Mouse (Mus musculus) heart, embryonic 12.5 days (tissue): ENCODE measurements at regions not wholly inside any gene's neighbourhood (a gene's known extent, or its start where the extent isn't known, plus 50 kb on each side); places are given as distances from the start of the nearest gene placed in this dataset.

Source experiments
- ATAC-seq: fragments of 200-750 bp; cut with Nextera tagmentation; 2 replicates; pipeline ENCODE4 v1.8.0; 2017; ENCODE audit warnings: moderate TSS enrichment, moderate library complexity; ENCODE audit not compliant: insufficient number of reproducible peaks, low FRiP score
- H3K27ac ChIP-seq: fragments of 300-500 bp; sonication (generic); 2 replicates; pipeline ENCODE4 v1.5.1; 2016; ENCODE audit warnings: mild to moderate bottlenecking, moderate library complexity; ENCODE audit not compliant: poor library complexity, severe bottlenecking
- H3K27me3 ChIP-seq: fragments of 300-500 bp; sonication (generic); replicated peaks from 2 replicates; pipeline ENCODE4 v1.6.1; 2016; ENCODE audit warnings: mild to moderate bottlenecking, moderate library complexity
- H3K36me3 ChIP-seq: fragments of 300-500 bp; sonication (generic); 2 replicates; pipeline ENCODE4 v1.6.1; 2016; ENCODE audit warnings: mild to moderate bottlenecking, moderate library complexity
- H3K4me1 ChIP-seq: fragments of 300-500 bp; sonication (generic); replicated peaks from 2 replicates; pipeline ENCODE4 v1.6.1; 2016; ENCODE audit warnings: mild to moderate bottlenecking
- H3K4me2 ChIP-seq: fragments of 300-500 bp; sonication (generic); 2 replicates; pipeline ENCODE4 v1.6.1; 2016; ENCODE audit warnings: mild to moderate bottlenecking, moderate library complexity
- H3K4me3 ChIP-seq: fragments of 300-500 bp; sonication (generic); 2 replicates; pipeline ENCODE4 v1.5.1; 2016; ENCODE audit warnings: mild to moderate bottlenecking
- H3K9ac ChIP-seq: fragments of 300-500 bp; sonication (generic); 2 replicates; pipeline ENCODE4 v1.6.1; 2016; ENCODE audit warnings: mild to moderate bottlenecking, moderate library complexity
- H3K9me3 ChIP-seq: fragments of 300-500 bp; sonication (generic); replicated peaks from 2 replicates; pipeline ENCODE4 v1.6.1; 2016; ENCODE audit warnings: mild to moderate bottlenecking, moderate library complexity
- WGBS: fragments of 180-500 bp; shearing (Covaris S2); methylation state at CpG from one replicate; pipeline ENCODE4 v1.1.7; 2016; 5-methylcytosine and 5-hydroxymethylcytosine counted together

GRCm38 (mm10) chr11:84701319-84702175 lies 117.8 kb downstream of the Mrm1 start:
- Histone ChIP-seq H3K4me3 (peak overlapping the region; percentile 11), H3K4me2 (peak overlapping the region; percentile 62)

GRCm38 (mm10) chr11:84697521-84697920 lies 121.8 kb downstream of the Mrm1 start:
- peaks cover 65% of the 10 kb centered on the region for H3K27me3 ChIP-seq
- H3K36me3 ChIP-seq, result no peaks in the 10 kb centered on the region
- no peak overlapping the region for H3K27ac ChIP-seq
- H3K4me1 ChIP-seq, result peaks cover 18% of the 10 kb centered on the region
- no peaks in the 10 kb centered on the region for H3K9me3 ChIP-seq
- no peak overlapping the region for H3K4me3 ChIP-seq
- WGBS, result 51% methylated on average over 5 of the region's 5 CpGs
- no peak overlapping the region for H3K4me2 ChIP-seq
- no peak for ATAC-seq
- H3K9ac ChIP-seq, result no peak overlapping the region

More at GRCm38 (mm10) chr11:84701319-84702175, 117.8 kb downstream of the Mrm1 start:
- Histone ChIP-seq H3K4me1 (peaks cover 17% of the 10 kb centered on the region), H3K27ac (no peak overlapping the region), H3K9me3 (0 out of 2 replicates have a peak, but pooled peaks cover 2% of the 10 kb centered on the region), H3K27me3 (peaks cover 41% of the 10 kb centered on the region), H3K9ac (0 out of 2 replicates have a peak overlapping the region, but pooled peaks have one; percentile 26), H3K36me3 (no peaks in the 10 kb centered on the region)
- ATAC-seq, result no peak
- WGBS, result 3% methylated on average over 28 of the region's 28 CpGs

- 6% methylated on average over 10 of the region's 10 CpGs for WGBS
- Histone ChIP-seq H3K36me3 (no peaks in the 10 kb centered on the region), H3K4me2 (0 out of 2 replicates have a peak overlapping the region, but pooled peaks have one; percentile 4), H3K4me1 (peaks cover 7% of the 10 kb centered on the region), H3K27ac (no peak overlapping the region), H3K4me3 (no peak overlapping the region), H3K9ac (no peak overlapping the region), H3K9me3 (no peaks in the 10 kb centered on the region), H3K27me3 (peaks cover 60% of the 10 kb centered on the region)
- ATAC-seq, result no peak; the same call in 1 of the 2 replicates
Measured at GRCm38 (mm10) chr11:84692638-84693037, 126.7 kb downstream of the Mrm1 start.

GRCm38 (mm10) chr11:84691410-84692148 lies 127.7 kb downstream of the Mrm1 start:
- Histone ChIP-seq H3K36me3 (no peaks in the 10 kb centered on the region), H3K9me3 (no peaks in the 10 kb centered on the region), H3K4me3 (no peak overlapping the region), H3K9ac (no peak overlapping the region), H3K4me2 (no peak overlapping the region), H3K27me3 (peaks cover 51% of the 10 kb centered on the region), H3K4me1 (peaks cover 7% of the 10 kb centered on the region), H3K27ac (no peak overlapping the region)
- 62% methylated on average over 3 of the region's 3 CpGs for WGBS
- ATAC-seq, result no peak

GRCm38 (mm10) chr11:84686473-84686872 lies 132.8 kb downstream of the Mrm1 start:
- Histone ChIP-seq H3K36me3 (no peaks in the 10 kb centered on the region), H3K9ac (no peak overlapping the region), H3K27me3 (peaks cover 22% of the 10 kb centered on the region), H3K9me3 (no peaks in the 10 kb centered on the region), H3K4me2 (no peak overlapping the region), H3K27ac (no peak overlapping the region), H3K4me3 (no peak overlapping the region), H3K4me1 (no peaks in the 10 kb centered on the region)
- 81% methylated on average over 9 of the region's 9 CpGs for WGBS
- no peak for ATAC-seq

GRCm38 (mm10) chr11:84684325-84684724 lies 135.0 kb downstream of the Mrm1 start:
- Histone ChIP-seq H3K36me3 (no peaks in the 10 kb centered on the region), H3K27ac (no peak overlapping the region), H3K4me2 (no peak overlapping the region), H3K9ac (no peak overlapping the region), H3K27me3 (peaks cover 19% of the 10 kb centered on the region; the same call in 1 of the 2 replicates), H3K9me3 (no peaks in the 10 kb centered on the region), H3K4me3 (no peak overlapping the region), H3K4me1 (no peaks in the 10 kb centered on the region)
- ATAC-seq, result no peak
- WGBS, result 79% methylated on average over 3 of the region's 3 CpGs

- H3K4me2 ChIP-seq, result no peak overlapping the region
- no peak overlapping the region for H3K4me3 ChIP-seq
- ATAC-seq, result no peak
- 90% methylated on average over 13 of the region's 13 CpGs for WGBS
- H3K27ac ChIP-seq, result no peak overlapping the region
- no peak overlapping the region for H3K9ac ChIP-seq
- peaks cover 27% of the 10 kb centered on the region; the same call in 1 of the 2 replicates for H3K27me3 ChIP-seq
- H3K36me3 ChIP-seq, result no peaks in the 10 kb centered on the region
- H3K9me3 ChIP-seq, result no peaks in the 10 kb centered on the region
- H3K4me1 ChIP-seq, result no peaks in the 10 kb centered on the region
Measured at GRCm38 (mm10) chr11:84682931-84683330, 136.4 kb downstream of the Mrm1 start.

GRCm38 (mm10) chr11:84676377-84677078 lies 142.8 kb downstream of the Mrm1 start:
- H3K9me3 ChIP-seq, result no peaks in the 10 kb centered on the region
- H3K27me3 ChIP-seq, result peaks cover 45% of the 10 kb centered on the region
- no peak overlapping the region for H3K4me2 ChIP-seq
- no peak overlapping the region for H3K27ac ChIP-seq
- H3K4me1 ChIP-seq, result no peaks in the 10 kb centered on the region
- H3K36me3 ChIP-seq, result no peaks in the 10 kb centered on the region
- H3K4me3 ChIP-seq, result no peak overlapping the region
- WGBS, result 42% methylated on average over 18 of the region's 18 CpGs
- H3K9ac ChIP-seq, result no peak overlapping the region
- ATAC-seq, result no peak

GRCm38 (mm10) chr11:84672841-84673473 lies 146.4 kb downstream of the Mrm1 start:
- no peak overlapping the region for H3K4me3 ChIP-seq

GRCm38 (mm10) chr11:84671585-84671984 lies 146.2 kb upstream of the Lhx1 start:
- no peaks in the 10 kb centered on the region for H3K9me3 ChIP-seq
- H3K27ac ChIP-seq, result no peak overlapping the region
- H3K4me2 ChIP-seq, result no peak overlapping the region
- ATAC-seq, result no peak
- H3K27me3 ChIP-seq, result peaks cover 15% of the 10 kb centered on the region
- no peak overlapping the region for H3K9ac ChIP-seq
- H3K4me3 ChIP-seq, result no peak overlapping the region
- H3K36me3 ChIP-seq, result no peaks in the 10 kb centered on the region
- WGBS, result 71% methylated on average over 6 of the region's 6 CpGs
- no peaks in the 10 kb centered on the region for H3K4me1 ChIP-seq

More at GRCm38 (mm10) chr11:84672841-84673473, 146.4 kb downstream of the Mrm1 start:
- WGBS, result 62% methylated on average over 18 of the region's 18 CpGs
- H3K9ac ChIP-seq, result no peak overlapping the region
- no peak overlapping the region for H3K4me2 ChIP-seq
- no peaks in the 10 kb centered on the region for H3K4me1 ChIP-seq
- ATAC-seq, result no peak
- no peak overlapping the region for H3K27ac ChIP-seq
- peaks cover 23% of the 10 kb centered on the region for H3K27me3 ChIP-seq
- H3K9me3 ChIP-seq, result no peaks in the 10 kb centered on the region
- H3K36me3 ChIP-seq, result no peaks in the 10 kb centered on the region
